Mouse (Mus musculus) liver, embryonic 16.5 days (tissue): Measurements from ENCODE around the gene Dph6. TPM values are rescaled to one million over a fixed set of nuclear protein-coding genes. Genes with fewer than 3 reads are reported as not detected.

Experiments used
- ATAC-seq: fragments of 200-750 bp; cut with Nextera tagmentation; 2 replicates; pipeline ENCODE4 v1.8.0; 2017; ENCODE audit warnings: low read depth, mild to moderate bottlenecking, moderate number of reproducible peaks, moderate library complexity
- H3K27ac ChIP-seq: fragments of 300-500 bp; sonication (generic); 2 replicates; pipeline ENCODE4 v1.5.1; 2014; ENCODE audit warnings: mild to moderate bottlenecking, low read length
- H3K27me3 ChIP-seq: fragments of 300-500 bp; sonication (generic); 2 replicates; pipeline ENCODE4 v1.6.1; 2014; ENCODE audit warnings: low read depth, low read length, mixed read lengths; ENCODE audit not compliant: control insufficient read depth, insufficient read depth
- H3K36me3 ChIP-seq: fragments of 300-500 bp; sonication (generic); 2 replicates; pipeline ENCODE4 v1.6.1; 2014; ENCODE audit warnings: mild to moderate bottlenecking; ENCODE audit not compliant: control insufficient read depth, insufficient read depth
- H3K4me1 ChIP-seq: fragments of 300-500 bp; sonication (generic); 2 replicates; pipeline ENCODE4 v1.6.1; 2014; ENCODE audit warnings: low read depth, low read length, mixed read lengths; ENCODE audit not compliant: control insufficient read depth
- H3K4me2 ChIP-seq: fragments of 300-500 bp; sonication (generic); 2 replicates; pipeline ENCODE4 v1.6.1; 2014; ENCODE audit warnings: low read depth, low read length, mixed read lengths
- H3K4me3 ChIP-seq: fragments of 300-500 bp; sonication (generic); 2 replicates; pipeline ENCODE4 v1.5.1; 2014; ENCODE audit warnings: low read depth, mild to moderate bottlenecking, low read length
- H3K9ac ChIP-seq: fragments of 300-500 bp; sonication (generic); 2 replicates; pipeline ENCODE4 v1.6.1; 2014; ENCODE audit warnings: low read depth, low read length
- H3K9me3 ChIP-seq: fragments of 300-500 bp; sonication (generic); replicated peaks from 2 replicates; pipeline ENCODE4 v1.6.1; 2016; ENCODE audit warnings: low read length; ENCODE audit not compliant: control insufficient read depth
- WGBS: fragments of 180-500 bp; shearing (Covaris S2); extraction: QIAGEN DNeasy Blood & Tissue Kit; methylation state at CpG from one replicate; pipeline ENCODE4 v1.1.7; 2014; ENCODE audit not compliant: insufficient replicate concordance; 5-methylcytosine and 5-hydroxymethylcytosine counted together
- polyA plus RNA-seq: library from polyadenylated mRNA; unstranded; fragments of >200 nt; fragmentation: Nextera tagmentation; extraction: Ambion mirVana; gene quantifications from 2 replicates; pipeline ENCODE4 v1.2.1, GENCODE M21; 2015

Gene Dph6
- polyA plus RNA-seq, 1 experiment from 2014 or later = 5.7 TPM

GRCm38 (mm10) chr2:114492398-114492797 is 162.4 kb downstream of the Dph6 start:
- H3K4me1 ChIP-seq = no peaks in the 10 kb centered on the region
- no peak for ATAC-seq
- no peak overlapping the region for H3K4me2 ChIP-seq
- no peaks in the 10 kb centered on the region for H3K9me3 ChIP-seq
- no peaks in the 10 kb centered on the region for H3K27me3 ChIP-seq
- no peak overlapping the region for H3K4me3 ChIP-seq
- 45% methylated on average over 3 of the region's 3 CpGs for WGBS
- no peak overlapping the region for H3K27ac ChIP-seq
- H3K36me3 ChIP-seq = no peaks in the 10 kb centered on the region
- H3K9ac ChIP-seq = no peak overlapping the region

GRCm38 (mm10) chr2:114491907-114492306 is 162.9 kb downstream of the Dph6 start:
- no peaks in the 10 kb centered on the region for H3K4me1 ChIP-seq
- H3K4me3 ChIP-seq = no peak overlapping the region
- no peak overlapping the region for H3K9ac ChIP-seq
- no peak overlapping the region for H3K4me2 ChIP-seq
- no peaks in the 10 kb centered on the region for H3K27me3 ChIP-seq
- no peak overlapping the region for H3K27ac ChIP-seq
- no peaks in the 10 kb centered on the region for H3K9me3 ChIP-seq
- no peak for ATAC-seq
- no peaks in the 10 kb centered on the region for H3K36me3 ChIP-seq
- WGBS = 52% methylated on average over 3 of the region's 3 CpGs

- no peaks in the 10 kb centered on the region for H3K9me3 ChIP-seq
- no peak for ATAC-seq
- H3K4me3 ChIP-seq = no peak overlapping the region
- no peak overlapping the region for H3K4me2 ChIP-seq
- no peaks in the 10 kb centered on the region for H3K27me3 ChIP-seq
- no peak overlapping the region for H3K9ac ChIP-seq
- H3K4me1 ChIP-seq = no peaks in the 10 kb centered on the region
- no peak overlapping the region for H3K27ac ChIP-seq
- H3K36me3 ChIP-seq = no peaks in the 10 kb centered on the region
These were observed 167.8 kb downstream of the Dph6 start for GRCm38 (mm10) chr2:114486980-114487379.
